Mouse (Mus musculus): ENCODE results near the gene Fyn. TPM values are rescaled to one million over a fixed set of nuclear protein-coding genes. Genes with fewer than 3 reads are reported as not detected.
A peak's percentile ranks its signal among the peaks of the same experiment; 100 is the strongest.

Fyn gene
- polyA plus RNA-seq, 1 experiment from 2014 or later, result 21.3 TPM

DNA sequence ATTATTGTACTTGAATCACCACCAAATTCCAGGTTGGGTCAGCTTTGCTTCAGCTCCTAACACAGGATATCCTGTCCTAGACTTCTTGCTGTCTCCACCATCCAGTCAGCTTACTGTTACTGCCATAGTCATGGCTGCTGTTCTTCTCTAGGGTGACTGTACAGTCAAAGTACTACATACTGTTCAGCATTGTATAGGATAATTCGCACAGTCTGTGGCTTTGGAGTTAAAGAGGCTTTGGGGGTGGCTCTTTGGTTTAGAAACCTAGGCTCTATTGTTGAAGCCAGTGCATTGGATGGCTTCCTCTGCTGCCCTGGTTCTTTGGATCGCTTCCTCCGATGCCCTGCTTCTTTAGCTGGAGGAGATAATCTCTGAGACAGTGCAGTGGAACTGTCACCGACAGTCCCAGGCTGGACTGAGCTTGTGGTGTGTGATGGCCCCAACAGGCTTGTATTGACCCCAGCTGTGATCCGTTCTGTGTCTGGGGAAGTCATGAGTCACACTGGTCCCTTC lies 174.7 kb downstream of the Fyn start:
- Histone ChIP-seq H3K4me2 (replicated peaks) (no peak overlapping the region), H3K9me3 (no peaks in the 10 kb centered on the region), H3K4me1 (replicated peaks) (peaks cover 39% of the 10 kb centered on the region), H3K9ac (no peak overlapping the region), H3K27me3 (replicated peaks) (no peaks in the 10 kb centered on the region), H3K36me3 (0 out of 2 replicates have a peak, but pooled peaks cover 4% of the 10 kb centered on the region), H3K27ac (peak overlapping the region; percentile 78; the same call in 1 of the 2 replicates), H3K4me3 (replicated peaks) (no peak overlapping the region)
- no peak for ATAC-seq
- 86% methylated on average over 5 of the region's 5 CpGs for WGBS

DNA sequence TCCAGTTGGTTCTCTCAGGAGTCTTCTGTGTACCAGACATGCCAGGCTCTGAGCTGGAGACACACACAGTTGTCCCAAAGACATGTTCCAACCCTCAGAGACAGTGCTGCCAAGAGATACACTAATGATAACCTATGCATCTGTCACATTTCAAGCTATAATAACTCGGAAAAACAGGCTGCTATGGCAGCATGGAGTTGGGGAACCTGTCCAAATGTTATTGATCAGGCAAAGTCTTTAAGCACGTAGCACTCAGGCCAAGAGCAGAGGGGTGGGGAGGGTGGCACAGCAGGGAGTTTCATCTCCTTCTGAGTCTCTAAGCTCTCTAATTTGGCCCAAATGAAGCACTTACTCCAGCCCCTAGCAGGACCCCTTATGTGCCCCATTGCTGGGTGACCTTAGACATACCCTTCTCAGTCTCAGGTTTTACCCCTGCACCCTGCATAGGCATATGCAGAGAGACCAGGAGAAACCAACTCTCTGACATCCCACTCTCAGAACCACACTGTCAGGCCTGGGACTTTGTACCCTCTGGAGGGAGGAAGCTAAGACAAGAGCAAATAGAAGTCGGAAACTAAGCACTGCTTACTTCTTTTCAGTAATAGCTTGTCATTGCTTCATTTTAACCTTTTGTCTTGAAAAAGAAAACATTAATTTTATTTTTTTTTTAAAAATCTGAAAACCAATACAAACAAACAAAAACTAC lies 178.9 kb downstream of the Fyn start:
- ATAC-seq, result peak; percentile 72
- Histone ChIP-seq H3K27ac (no peak overlapping the region), H3K9me3 (no peaks in the 10 kb centered on the region), H3K4me3 (replicated peaks) (no peak overlapping the region), H3K36me3 (0 out of 2 replicates have a peak, but pooled peaks cover 4% of the 10 kb centered on the region), H3K4me1 (replicated peaks) (peaks cover 28% of the 10 kb centered on the region), H3K9ac (no peak overlapping the region), H3K27me3 (replicated peaks) (no peaks in the 10 kb centered on the region), H3K4me2 (replicated peaks) (no peak overlapping the region)
- WGBS, result 62% methylated on average over 3 of the region's 3 CpGs

GRCm38 (mm10) chr10:39550791-39551190 lies 182.1 kb downstream of the Fyn start:
- Histone ChIP-seq H3K4me2 (replicated peaks) (no peak overlapping the region), H3K27ac (no peak overlapping the region), H3K36me3 (no peaks in the 10 kb centered on the region), H3K9me3 (no peaks in the 10 kb centered on the region), H3K4me1 (replicated peaks) (peaks cover 32% of the 10 kb centered on the region), H3K9ac (no peak overlapping the region), H3K27me3 (replicated peaks) (no peaks in the 10 kb centered on the region), H3K4me3 (replicated peaks) (no peak overlapping the region)
- WGBS, result 90% methylated on average over 2 of the region's 2 CpGs
- no peak for ATAC-seq

DNA sequence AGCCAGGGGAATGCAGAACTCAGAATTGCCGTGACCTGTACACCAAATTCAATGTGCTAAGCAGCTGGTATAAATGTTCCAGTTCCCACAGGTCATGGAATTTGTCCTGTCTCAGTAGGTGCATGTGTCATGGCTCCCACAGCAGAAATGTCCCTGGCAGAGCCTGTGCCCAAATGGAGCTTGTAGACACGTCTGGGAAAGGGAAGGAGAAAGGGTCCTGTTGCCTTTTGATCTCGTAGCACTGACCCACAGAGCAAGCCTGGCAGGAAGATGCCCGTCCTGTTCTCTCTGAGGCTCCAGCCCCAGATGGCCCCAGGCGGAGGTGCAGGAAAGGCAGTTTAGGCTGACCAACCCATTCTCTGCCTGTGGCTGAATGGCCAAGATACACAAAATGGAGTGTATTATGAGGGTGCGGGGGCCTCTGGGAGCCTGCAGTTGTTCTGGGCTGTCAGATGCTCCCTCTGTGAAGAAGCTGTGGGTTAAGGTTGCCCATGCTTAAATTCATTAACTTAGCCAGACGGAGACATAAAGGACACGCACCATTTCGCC lies 183.1 kb downstream of the Fyn start:
- peak overlapping the region; percentile 70 for H3K27ac ChIP-seq
- H3K4me2 ChIP-seq (replicated peaks), result no peak overlapping the region
- WGBS, result 75% methylated on average over 9 of the region's 9 CpGs
- no peaks in the 10 kb centered on the region for H3K27me3 ChIP-seq (replicated peaks)
- ATAC-seq, result no peak
- H3K9ac ChIP-seq, result no peak overlapping the region
- no peaks in the 10 kb centered on the region for H3K9me3 ChIP-seq
- H3K4me1 ChIP-seq (replicated peaks), result peaks cover 41% of the 10 kb centered on the region
- no peak overlapping the region for H3K4me3 ChIP-seq (replicated peaks)
- H3K36me3 ChIP-seq, result no peaks in the 10 kb centered on the region

GRCm38 (mm10) chr10:39552351-39552814 lies 183.7 kb downstream of the Fyn start:
- peaks cover 41% of the 10 kb centered on the region for H3K4me1 ChIP-seq (replicated peaks)
- WGBS, result 17% methylated on average over 6 of the region's 6 CpGs
- H3K4me3 ChIP-seq (replicated peaks), result no peak overlapping the region
- H3K9me3 ChIP-seq, result no peaks in the 10 kb centered on the region
- no peak overlapping the region for H3K4me2 ChIP-seq (replicated peaks)
- peak overlapping the region; percentile 70 for H3K27ac ChIP-seq
- 0 out of 2 replicates have a peak, but pooled peaks have one; percentile 13 for ATAC-seq
- no peaks in the 10 kb centered on the region for H3K36me3 ChIP-seq
- H3K9ac ChIP-seq, result no peak overlapping the region
- H3K27me3 ChIP-seq (replicated peaks), result no peaks in the 10 kb centered on the region

DNA sequence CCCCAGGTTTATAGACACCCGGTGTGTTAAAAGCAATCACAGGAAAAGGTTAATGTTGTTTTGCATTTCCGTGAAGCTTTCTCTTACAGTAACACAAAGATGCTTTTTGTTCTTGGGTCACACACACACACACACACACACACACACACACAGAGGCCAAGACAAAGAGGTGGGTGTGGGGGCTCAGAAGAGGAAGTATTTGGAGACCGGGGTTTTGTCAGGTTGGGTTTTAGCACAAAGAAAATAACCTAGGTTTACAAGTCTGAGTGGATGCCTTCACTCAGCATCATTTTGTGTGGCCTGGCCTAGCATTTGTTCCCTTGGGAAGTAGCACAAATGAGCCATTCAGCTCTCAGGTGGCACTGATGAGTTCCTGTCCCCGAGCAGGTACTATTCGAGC lies 184.2 kb downstream of the Fyn start:
- ATAC-seq, result no peak
- no peak overlapping the region for H3K27ac ChIP-seq
- 62% methylated on average over 5 of the region's 5 CpGs for WGBS
- no peaks in the 10 kb centered on the region for H3K27me3 ChIP-seq (replicated peaks)
- no peaks in the 10 kb centered on the region for H3K9me3 ChIP-seq
- H3K4me1 ChIP-seq (replicated peaks), result peaks cover 43% of the 10 kb centered on the region
- no peaks in the 10 kb centered on the region for H3K36me3 ChIP-seq
- H3K9ac ChIP-seq, result no peak overlapping the region
- H3K4me2 ChIP-seq (replicated peaks), result no peak overlapping the region
- H3K4me3 ChIP-seq (replicated peaks), result no peak overlapping the region

DNA sequence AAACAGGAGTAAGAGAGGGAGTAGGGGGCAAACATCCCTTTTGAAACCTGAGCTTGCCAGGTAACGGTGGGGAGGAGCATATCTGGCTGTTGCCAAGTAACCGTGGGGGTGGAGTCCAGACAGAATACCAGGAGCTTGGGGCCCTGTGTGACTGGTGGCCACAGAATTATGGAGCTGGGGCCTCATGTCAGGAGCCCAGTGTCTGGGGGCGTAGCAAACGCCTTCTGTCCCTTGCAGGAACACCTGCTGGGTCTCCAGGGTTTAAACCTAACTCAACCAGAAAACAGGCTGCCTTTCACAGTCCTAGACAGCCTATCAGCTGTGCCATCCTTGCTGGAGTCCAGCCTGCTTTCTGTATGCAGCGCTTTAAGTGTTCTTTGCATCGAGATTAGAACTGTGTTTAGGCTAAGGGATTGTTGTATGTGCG lies 186.6 kb downstream of the Fyn start:
- H3K4me1 ChIP-seq (replicated peaks), result peaks cover 51% of the 10 kb centered on the region
- 33% methylated on average over 7 of the region's 7 CpGs for WGBS
- H3K9ac ChIP-seq, result no peak overlapping the region
- H3K27me3 ChIP-seq (replicated peaks), result no peaks in the 10 kb centered on the region
- H3K27ac ChIP-seq, result peak overlapping the region; percentile 72
- H3K9me3 ChIP-seq, result no peaks in the 10 kb centered on the region
- ATAC-seq, result peak; percentile 75
- H3K4me2 ChIP-seq (replicated peaks), result peak overlapping the region; percentile 34
- no peak overlapping the region for H3K4me3 ChIP-seq (replicated peaks)
- H3K36me3 ChIP-seq, result no peaks in the 10 kb centered on the region

- Histone ChIP-seq H3K27me3 (replicated peaks) (no peaks in the 10 kb centered on the region), H3K4me3 (replicated peaks) (no peak overlapping the region), H3K27ac (peak overlapping the region; percentile 72), H3K9ac (no peak overlapping the region), H3K36me3 (no peaks in the 10 kb centered on the region), H3K4me1 (replicated peaks) (peaks cover 51% of the 10 kb centered on the region), H3K9me3 (no peaks in the 10 kb centered on the region), H3K4me2 (replicated peaks) (peak overlapping the region; percentile 34)
- peak; percentile 13; the same call in 1 of the 2 replicates for ATAC-seq
- 29% methylated on average over 5 of the region's 5 CpGs for WGBS
Measured at GRCm38 (mm10) chr10:39555740-39556139, 187.1 kb downstream of the Fyn start.

DNA sequence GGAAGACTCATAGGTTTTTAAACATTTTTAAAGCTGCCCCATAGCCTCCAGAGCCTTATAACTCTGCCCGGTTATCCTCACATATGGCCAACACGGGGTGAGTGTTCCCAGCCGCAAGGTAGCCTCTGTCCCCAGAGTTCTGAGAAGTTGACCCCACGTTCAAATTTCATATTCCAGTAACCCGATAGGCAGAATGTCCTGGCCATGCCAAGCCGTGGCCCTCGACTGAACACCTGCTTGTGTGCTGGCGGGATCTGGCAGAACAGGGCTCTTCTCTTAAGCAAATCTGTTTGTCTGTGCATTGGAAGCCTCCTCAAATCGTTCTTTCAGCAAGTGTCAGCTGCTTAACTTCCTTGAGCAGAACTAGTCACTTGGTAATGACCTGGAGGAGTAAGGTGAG lies 188.7 kb downstream of the Fyn start:
- peaks cover 43% of the 10 kb centered on the region for H3K4me1 ChIP-seq (replicated peaks)
- no peaks in the 10 kb centered on the region for H3K27me3 ChIP-seq (replicated peaks)
- no peak overlapping the region for H3K27ac ChIP-seq
- no peaks in the 10 kb centered on the region for H3K36me3 ChIP-seq
- H3K4me2 ChIP-seq (replicated peaks), result no peak overlapping the region
- H3K9me3 ChIP-seq, result no peaks in the 10 kb centered on the region
- no peak for ATAC-seq
- 72% methylated on average over 9 of the region's 9 CpGs for WGBS
- no peak overlapping the region for H3K9ac ChIP-seq
- no peak overlapping the region for H3K4me3 ChIP-seq (replicated peaks)

- H3K36me3 ChIP-seq, result no peaks in the 10 kb centered on the region
- H3K4me3 ChIP-seq (replicated peaks), result no peak overlapping the region
- peak; percentile 63 for ATAC-seq
- H3K4me2 ChIP-seq (replicated peaks), result peak overlapping the region; percentile 14; the same call in 1 of the 2 replicates
- H3K4me1 ChIP-seq (replicated peaks), result peaks cover 41% of the 10 kb centered on the region
- no peaks in the 10 kb centered on the region for H3K9me3 ChIP-seq
- H3K27ac ChIP-seq, result peak overlapping the region; percentile 70
- H3K9ac ChIP-seq, result no peak overlapping the region; the same call in 1 of the 2 replicates
- no peaks in the 10 kb centered on the region for H3K27me3 ChIP-seq (replicated peaks)
- WGBS, result 45% methylated on average over 7 of the region's 7 CpGs
Measured at GRCm38 (mm10) chr10:39557851-39558250, 189.2 kb downstream of the Fyn start.

- WGBS, result 48% methylated on average over 5 of the region's 5 CpGs
- ATAC-seq, result peak; percentile 21; the same call in 1 of the 2 replicates
- H3K4me2 ChIP-seq (replicated peaks), result no peak overlapping the region; the same call in 1 of the 2 replicates
- no peaks in the 10 kb centered on the region for H3K27me3 ChIP-seq (replicated peaks)
- peaks cover 44% of the 10 kb centered on the region for H3K4me1 ChIP-seq (replicated peaks)
- H3K4me3 ChIP-seq (replicated peaks), result no peak overlapping the region
- H3K27ac ChIP-seq, result peak overlapping the region; percentile 70; the same call in 1 of the 2 replicates
- no peaks in the 10 kb centered on the region for H3K36me3 ChIP-seq
- H3K9ac ChIP-seq, result no peak overlapping the region
- H3K9me3 ChIP-seq, result no peaks in the 10 kb centered on the region
Measured at GRCm38 (mm10) chr10:39558492-39559005, 189.9 kb downstream of the Fyn start.

DNA sequence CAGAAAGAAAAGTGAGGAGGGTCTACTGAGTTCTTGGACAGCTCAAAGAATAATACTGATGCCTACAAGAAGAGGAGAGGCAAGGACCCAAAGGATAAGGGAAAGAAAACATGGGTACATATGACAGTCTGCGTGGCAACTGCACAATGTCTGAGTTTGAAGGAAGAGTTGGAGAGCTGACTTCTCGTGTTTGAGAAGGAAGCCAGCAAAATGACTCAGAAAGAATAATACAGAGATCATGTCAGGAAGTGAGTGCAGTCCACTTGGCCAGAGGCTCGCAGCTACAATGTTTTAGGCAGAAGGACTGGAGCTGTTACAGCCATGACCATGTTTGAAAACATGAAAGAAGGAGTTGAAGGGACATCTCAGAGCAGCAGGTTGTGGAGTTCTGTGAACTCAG lies 190.7 kb downstream of the Fyn start:
- Histone ChIP-seq H3K4me2 (replicated peaks) (no peak overlapping the region), H3K27ac (peak overlapping the region; percentile 27; the same call in 1 of the 2 replicates), H3K36me3 (no peaks in the 10 kb centered on the region), H3K27me3 (replicated peaks) (no peaks in the 10 kb centered on the region), H3K4me1 (replicated peaks) (peaks cover 48% of the 10 kb centered on the region), H3K4me3 (replicated peaks) (no peak overlapping the region), H3K9ac (no peak overlapping the region), H3K9me3 (no peaks in the 10 kb centered on the region)
- ATAC-seq, result no peak
- WGBS, result 54% methylated on average over 3 of the region's 3 CpGs
